Mouse (Mus musculus) kidney, postnatal 0 days (tissue): ENCODE measurements around the gene Trpm7. TPM values are rescaled to one million over a fixed set of nuclear protein-coding genes. Genes with fewer than 3 reads are reported as not detected.

Source experiments
- ATAC-seq: fragments of 200-750 bp; cut with Nextera tagmentation; replicated peaks from 2 replicates; pipeline ENCODE4 v1.8.0; 2017; ENCODE audit warnings: low read depth, moderate number of reproducible peaks, moderate TSS enrichment, moderate library complexity; ENCODE audit not compliant: low FRiP score
- DNase-seq: peaks from one replicate; pipeline ENCODE4 v3.0.0-alpha.2; 2016; ENCODE audit warnings: low spot score
- H3K27ac ChIP-seq: fragments of 300-500 bp; sonication (generic); 2 replicates; pipeline ENCODE4 v1.5.1; 2014; ENCODE audit warnings: mild to moderate bottlenecking
- H3K27me3 ChIP-seq: fragments of 300-500 bp; sonication (generic); 2 replicates; pipeline ENCODE4 v1.6.1; 2014; ENCODE audit warnings: low read length, mixed read lengths; ENCODE audit not compliant: insufficient read depth
- H3K36me3 ChIP-seq: fragments of 300-500 bp; sonication (generic); 2 replicates; pipeline ENCODE4 v1.6.1; 2014; ENCODE audit warnings: low read length, mixed read lengths; ENCODE audit not compliant: insufficient read depth
- H3K4me1 ChIP-seq: fragments of 300-500 bp; sonication (generic); replicated peaks from 2 replicates; pipeline ENCODE4 v1.6.1; 2014; ENCODE audit warnings: antibody characterized with exemption, low read length, mixed read lengths; ENCODE audit not compliant: insufficient read depth
- H3K4me2 ChIP-seq: fragments of 300-500 bp; sonication (generic); 2 replicates; pipeline ENCODE4 v1.6.1; 2014; ENCODE audit warnings: mild to moderate bottlenecking, low read length, moderate library complexity, mixed read lengths
- H3K4me3 ChIP-seq: fragments of 300-500 bp; sonication (generic); replicated peaks from 2 replicates; pipeline ENCODE4 v1.5.1; 2014; ENCODE audit warnings: low read depth, low read length
- H3K9ac ChIP-seq: fragments of 300-500 bp; sonication (generic); 2 replicates; pipeline ENCODE4 v1.6.1; 2014; ENCODE audit warnings: low read depth, low read length
- H3K9me3 ChIP-seq: fragments of 300-500 bp; sonication (generic); replicated peaks from 2 replicates; pipeline ENCODE4 v1.6.1; 2016; ENCODE audit warnings: low read length, inconsistent platforms, mixed read lengths
- CTCF ChIP-seq: IDR thresholded peaks from 2 replicates; pipeline ENCODE4 v1.5.1; 2016; ENCODE audit warnings: antibody characterized with exemption, low read depth, mild to moderate bottlenecking, moderate library complexity
- WGBS: fragments of 180-500 bp; shearing (Covaris S2); extraction: QIAGEN DNeasy Blood & Tissue Kit; methylation state at CpG from one replicate; pipeline ENCODE4 v1.1.7; 2014; 5-methylcytosine and 5-hydroxymethylcytosine counted together
- polyA plus RNA-seq: library from polyadenylated mRNA; unstranded; fragments of >200 nt; fragmentation: Nextera tagmentation; extraction: Ambion mirVana; gene quantifications from 2 replicates; pipeline ENCODE4 v1.2.1, GENCODE M21; 2015

Gene Trpm7
- 41.2 and 45.9 TPM in 2 replicates for polyA plus RNA-seq

DNA sequence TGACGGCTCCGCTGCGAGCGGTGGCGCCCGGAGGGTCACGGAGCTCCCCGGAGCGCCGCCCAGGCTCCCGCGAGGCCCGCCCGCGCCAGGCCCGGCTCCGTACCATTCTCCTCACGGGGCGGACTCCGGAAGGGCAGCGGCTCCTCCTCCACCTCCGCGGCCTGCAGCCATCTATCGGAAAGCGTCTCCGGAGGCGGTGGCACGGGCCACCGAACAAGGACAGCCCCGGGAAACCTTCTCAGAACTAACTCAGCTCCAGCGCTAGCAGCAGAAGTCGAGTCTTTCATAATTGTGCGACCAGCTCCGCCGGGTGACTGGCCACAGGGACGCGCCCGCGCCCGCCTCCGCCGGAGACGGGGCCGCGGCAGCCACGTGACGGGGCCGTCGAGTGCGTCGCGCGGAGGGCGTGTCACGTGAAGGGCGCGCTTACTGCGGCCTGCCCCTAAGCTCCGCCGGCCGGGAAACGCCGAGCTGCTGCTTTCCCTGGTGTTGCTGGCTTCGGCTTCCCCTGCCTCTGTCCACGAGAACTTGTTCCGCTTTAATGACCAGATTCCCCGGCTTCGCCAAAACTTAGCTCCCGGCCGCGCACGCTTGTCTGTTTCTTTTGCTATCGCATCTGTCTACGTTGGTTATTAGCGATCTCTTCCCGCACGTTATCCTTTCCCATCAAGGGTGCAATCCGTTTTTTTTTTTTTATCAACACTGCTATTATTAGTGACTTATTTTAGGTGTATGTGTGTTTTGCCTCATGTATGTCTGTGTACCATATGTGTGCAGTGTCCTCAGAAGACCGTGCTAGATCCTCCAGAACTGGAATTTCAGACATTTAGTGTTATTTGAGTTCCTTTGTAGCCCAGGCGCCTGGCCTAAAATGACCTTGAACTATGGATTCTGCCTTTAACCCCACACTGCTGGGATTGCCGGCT lies at the start of gene Trpm7:
TSS of gene Trpm7 (minus strand) at position 360 of the 926 bp plus-strand sequence.
- TF ChIP-seq CTCF, result no peak
- H3K4me1 ChIP-seq, result no peaks in the 10 kb centered on the region
- H3K36me3 ChIP-seq, result no peaks in the 10 kb centered on the region
- peak within 1 kb of the TSS; percentile 86 for H3K9ac ChIP-seq
- DNase-seq, result peak; percentile 97
- WGBS, result under 1% methylated on average over 78 of the region's 81 CpGs
- H3K9me3 ChIP-seq, result no peaks in the 10 kb centered on the region
- no peaks in the 10 kb centered on the region for H3K27me3 ChIP-seq
- peak within 1 kb of the TSS; percentile 62 for H3K4me2 ChIP-seq
- H3K4me3 ChIP-seq, result peak within 1 kb of the TSS; percentile 70
- peak; percentile 98 for ATAC-seq
- H3K27ac ChIP-seq, result peak within 1 kb of the TSS; percentile 97

- H3K4me2 ChIP-seq, result no peak overlapping the region
- peaks cover 24% of the 10 kb centered on the region for H3K36me3 ChIP-seq
- H3K4me1 ChIP-seq, result no peaks in the 10 kb centered on the region
- no peak overlapping the region for H3K9ac ChIP-seq
- H3K27ac ChIP-seq, result no peak overlapping the region
- ATAC-seq (no peak), DNase-seq (no peak)
- no peaks in the 10 kb centered on the region for H3K27me3 ChIP-seq
- TF ChIP-seq CTCF, result no peak
- no peaks in the 10 kb centered on the region for H3K9me3 ChIP-seq
- H3K4me3 ChIP-seq, result no peak overlapping the region
- 87% methylated on average over 12 of the region's 12 CpGs for WGBS
These were observed 44.5 kb upstream of the Trpm7 start for GRCm38 (mm10) chr2:126920358-126921060.

DNA sequence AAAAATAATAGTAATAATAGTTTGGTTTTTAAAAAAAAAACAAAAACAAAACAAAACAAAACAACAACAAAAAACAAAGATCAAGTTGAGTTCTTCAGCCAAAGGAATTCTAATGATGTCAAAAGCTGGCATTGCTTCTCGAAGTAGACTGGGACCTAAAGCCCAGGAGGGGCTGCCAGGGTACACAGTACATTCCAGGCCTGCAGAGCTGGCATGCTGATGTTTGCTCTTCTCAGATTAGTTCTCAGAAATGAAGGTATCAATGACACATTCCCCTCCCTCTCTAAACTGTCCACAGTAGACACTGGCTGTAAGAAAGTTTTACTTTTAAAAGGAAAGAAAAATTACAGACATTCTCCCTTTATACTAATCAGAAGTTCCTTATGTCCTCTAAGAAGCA lies 40.2 kb upstream of the Trpm7 start:
- WGBS, result 75% methylated on average over 1 of the region's 1 CpGs
- Histone ChIP-seq H3K4me3 (no peak overlapping the region), H3K9me3 (no peaks in the 10 kb centered on the region), H3K4me1 (no peaks in the 10 kb centered on the region), H3K27ac (no peak overlapping the region), H3K27me3 (no peaks in the 10 kb centered on the region), H3K4me2 (no peak overlapping the region), H3K36me3 (peaks cover 22% of the 10 kb centered on the region), H3K9ac (no peak overlapping the region)
- DNase-seq, result no peak
- no peak for TF ChIP-seq CTCF
- no peak for ATAC-seq

DNA sequence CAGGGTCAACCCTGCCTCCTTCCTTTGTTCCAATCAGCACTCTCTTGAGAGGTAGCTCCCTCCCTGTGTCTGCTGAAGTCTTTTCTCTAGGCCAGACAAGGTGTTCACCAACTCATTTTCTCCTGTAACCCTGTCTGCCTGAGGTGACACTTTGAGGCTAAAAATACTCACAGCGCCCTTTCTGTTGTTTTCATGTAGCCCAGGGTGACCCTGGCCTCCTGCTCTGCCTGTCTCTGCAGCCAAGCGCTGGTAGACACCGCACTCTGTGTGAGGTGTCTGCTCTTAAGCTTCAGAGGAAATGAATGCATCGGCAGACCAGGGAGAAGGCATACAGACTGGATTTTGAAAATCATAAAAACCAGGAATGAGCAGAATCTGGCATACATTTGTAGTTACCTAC lies 38.1 kb upstream of the Trpm7 start:
- Histone ChIP-seq H3K4me3 (no peak overlapping the region), H3K4me2 (no peak overlapping the region), H3K27me3 (no peaks in the 10 kb centered on the region), H3K9me3 (no peaks in the 10 kb centered on the region), H3K9ac (no peak overlapping the region), H3K36me3 (peaks cover 13% of the 10 kb centered on the region), H3K4me1 (no peaks in the 10 kb centered on the region), H3K27ac (no peak overlapping the region)
- 71% methylated on average over 4 of the region's 4 CpGs for WGBS
- TF ChIP-seq CTCF, result no peak
- DNase-seq, result no peak
- ATAC-seq, result no peak

GRCm38 (mm10) chr2:126904162-126904561 lies 28.1 kb upstream of the Trpm7 start:
- Histone ChIP-seq H3K4me2 (no peak overlapping the region), H3K9me3 (no peaks in the 10 kb centered on the region), H3K4me3 (no peak overlapping the region), H3K27me3 (no peaks in the 10 kb centered on the region), H3K4me1 (no peaks in the 10 kb centered on the region), H3K36me3 (0 out of 2 replicates have a peak, but pooled peaks cover 4% of the 10 kb centered on the region), H3K27ac (no peak overlapping the region), H3K9ac (no peak overlapping the region)
- 70% methylated on average over 3 of the region's 3 CpGs for WGBS
- TF ChIP-seq CTCF, result no peak
- ATAC-seq, result no peak
- no peak for DNase-seq

DNA sequence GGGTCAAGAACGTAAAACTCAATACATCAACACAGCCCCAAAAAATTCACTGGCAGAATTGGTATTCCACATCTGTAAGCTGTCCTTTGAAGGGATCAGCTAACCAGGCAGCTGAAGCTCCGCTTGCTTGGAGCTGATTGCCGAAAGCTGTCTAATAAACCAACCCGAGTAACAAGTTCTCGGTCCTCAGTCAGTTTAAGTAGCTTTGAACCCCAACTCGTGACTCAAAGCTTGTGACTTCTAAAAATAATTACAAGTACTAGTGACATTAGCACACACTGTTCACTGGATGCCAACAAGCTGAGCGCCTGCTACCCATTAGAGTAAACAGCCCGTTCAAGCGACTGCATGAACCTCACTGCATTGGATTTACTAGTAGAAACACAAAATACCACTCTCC lies 21.5 kb upstream of the Trpm7 start:
- WGBS, result 61% methylated on average over 9 of the region's 9 CpGs
- peak; percentile 9 for DNase-seq

More for the DNA sequence above, 21.5 kb upstream of the Trpm7 start:
- Histone ChIP-seq H3K27ac (peak overlapping the region; percentile 50), H3K4me2 (peak overlapping the region; percentile 18; the same call in 1 of the 2 replicates), H3K4me3 (no peak overlapping the region), H3K9me3 (no peaks in the 10 kb centered on the region), H3K4me1 (no peaks in the 10 kb centered on the region), H3K36me3 (0 out of 2 replicates have a peak, but pooled peaks cover 4% of the 10 kb centered on the region), H3K27me3 (no peaks in the 10 kb centered on the region), H3K9ac (no peak overlapping the region)
- TF ChIP-seq CTCF, result no peak
- ATAC-seq, result no peak; the same call in 1 of the 2 replicates
